Comparison of ENCODE assay signal across 26 mouse cellular contexts in the genomic region with DNA sequence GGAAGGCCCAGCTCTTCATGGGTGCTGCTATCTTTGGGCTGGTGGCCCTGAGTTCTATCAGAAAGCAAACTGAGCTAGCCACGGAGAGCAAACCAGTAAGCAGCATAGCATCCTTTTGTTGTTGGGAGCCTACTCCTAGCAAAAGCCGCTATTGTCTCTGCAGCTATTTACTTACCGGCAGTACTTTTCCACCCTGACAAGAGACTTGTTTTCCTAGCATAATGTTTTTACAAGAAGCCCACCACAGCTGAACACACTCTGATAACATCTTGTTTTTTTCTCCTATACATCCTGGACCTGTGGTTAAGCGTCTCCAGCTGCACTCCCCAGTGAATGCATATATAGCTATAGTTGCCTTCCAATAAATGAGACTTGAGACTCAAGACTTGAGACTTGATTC. TPM values are rescaled to one million over a fixed set of nuclear protein-coding genes. Genes with fewer than 3 reads are reported as not detected.
A peak's percentile ranks its signal among the peaks of the same experiment; 100 is the strongest.
DNase-seq lines count a peak whose midpoint lies in the region; ATAC-seq and TF ChIP-seq lines count a peak whose summit lies in the region.
"Had no signal": no experiment of that assay in that cellular context is flagged by ENCODE, and none has a peak within 500 bp of the region (broad histone marks: within the 10 kb centered on the region; RNA-seq: fewer than 3 reads in every experiment).

No protein-coding gene starts in this region.

- H3K9me3 ChIP-seq in heart, embryonic 12.5 days (replicated peaks) = no peaks in the 10 kb centered on the region
- H3K9me3 ChIP-seq: embryonic facial prominence, embryonic 13.5 days; embryonic facial prominence, embryonic 15.5 days; forebrain, embryonic 10.5 days; forebrain, embryonic 12.5 days had no signal

- TF ChIP-seq CTCF in thymus, adult 2 months (IDR thresholded peaks at IDR 0.05; ENCODE audit: borderline replicate concordance, control insufficient read depth, extremely low read depth, insufficient read depth, low read length, poor library complexity) = no peak

- H3K4me2 ChIP-seq in heart, embryonic 12.5 days = no peak overlapping the region
- H3K4me2 ChIP-seq: embryonic facial prominence, embryonic 13.5 days; embryonic facial prominence, embryonic 15.5 days; forebrain, embryonic 12.5 days had no signal

- H3K4me3 ChIP-seq in thymus, adult 2 months (ENCODE audit: control insufficient read depth, insufficient read depth, low read length) = no peak overlapping the region
- no peak overlapping the region for H3K4me3 ChIP-seq in heart, embryonic 12.5 days
- H3K4me3 ChIP-seq: embryonic facial prominence, embryonic 13.5 days; embryonic facial prominence, embryonic 15.5 days; erythroblast, embryonic 14.5 days; forebrain, embryonic 10.5 days; forebrain, embryonic 12.5 days had no signal

- peaks cover 34% of the 10 kb centered on the region for H3K4me1 ChIP-seq in thymus, adult 2 months (replicated peaks; ENCODE audit: control insufficient read depth, insufficient read depth, low read length)
- 0 out of 2 replicates have a peak, but pooled peaks cover 2% of the 10 kb centered on the region for H3K4me1 ChIP-seq in heart, embryonic 12.5 days (replicated peaks)
- H3K4me1 ChIP-seq: embryonic facial prominence, embryonic 15.5 days had no signal

- intact Hi-C loops in gastrocnemius, postnatal 14 days (cut with DNase I; ENCODE audit: low total_unique reads) = no loop called here

- H3K27me3 ChIP-seq in thymus, adult 2 months (ENCODE audit: control insufficient read depth, insufficient read depth, low read length) = no peaks in the 10 kb centered on the region
- H3K27me3 ChIP-seq in heart, embryonic 12.5 days (replicated peaks) = no peaks in the 10 kb centered on the region; the same call in 1 of the 2 replicates
- H3K27me3 ChIP-seq: embryonic facial prominence, embryonic 15.5 days had no signal

- H3K36me3 ChIP-seq in thymus, adult 2 months (ENCODE audit: control insufficient read depth, insufficient read depth, low read length) = no peaks in the 10 kb centered on the region
- no peaks in the 10 kb centered on the region for H3K36me3 ChIP-seq in heart, embryonic 12.5 days
- H3K36me3 ChIP-seq: embryonic facial prominence, embryonic 13.5 days; embryonic facial prominence, embryonic 15.5 days; forebrain, embryonic 10.5 days; forebrain, embryonic 12.5 days had no signal

- TF ChIP-seq POLR2A in thymus, adult 2 months (IDR thresholded peaks at IDR 0.05; ENCODE audit: control insufficient read depth, extremely low read depth, insufficient read depth, low read length, poor library complexity) = no peak

- no peak for ATAC-seq in heart, embryonic 12.5 days (ENCODE audit: insufficient number of reproducible peaks, low FRiP score)
- ATAC-seq: forebrain, embryonic 14.5 days; forebrain, embryonic 16.5 days; Patski had no signal

- WGBS in thymus, adult 2 months = 6% methylated on average over 4 of the region's 4 CpGs
- WGBS in heart, embryonic 12.5 days = 42% methylated on average over 4 of the region's 4 CpGs

- DNase-seq in T-cell, adult 2 months (ENCODE audit: low spot score) = peak; percentile 27
- DNase-seq in thymus, adult 2 months = peak; percentile 39
- peak; percentile 38 to 39 for DNase-seq in thymus, postnatal 10 days (ENCODE audit: low spot score in 2 of 2)
- peak; percentile 50 for DNase-seq in thymus, postnatal 25 days
- no peak for DNase-seq in gastrocnemius, postnatal 14 days
- DNase-seq in kidney, postnatal 4 days = no peak
- no peak for DNase-seq in lung, postnatal 10 days
- DNase-seq: adrenal gland, adult 2 months; adrenal gland, postnatal 10 days; adrenal gland, postnatal 25 days; cerebellum, adult 11 months; cerebellum, adult 18-20 months; cerebellum, adult 8-10 months; cerebellum, adult 9-11 months; cerebellum, postnatal 14 days; cerebellum, postnatal 36 days; embryo, embryonic 11 days had no signal

- H3K9ac ChIP-seq in heart, embryonic 12.5 days = no peak overlapping the region
- H3K9ac ChIP-seq: embryonic facial prominence, embryonic 13.5 days; embryonic facial prominence, embryonic 15.5 days; forebrain, embryonic 12.5 days had no signal

- peak overlapping the region; percentile 97 for H3K27ac ChIP-seq in thymus, adult 2 months (ENCODE audit: control insufficient read depth, insufficient read depth, low read length)
- H3K27ac ChIP-seq in heart, embryonic 12.5 days (ENCODE audit: poor library complexity, severe bottlenecking) = no peak overlapping the region
- H3K27ac ChIP-seq: embryonic facial prominence, embryonic 13.5 days; embryonic facial prominence, embryonic 15.5 days; forebrain, embryonic 10.5 days; forebrain, embryonic 12.5 days had no signal

RNA-seq across cellular contexts. Expression of a gene that starts 5.6 kb away (rescaled TPM):
- polyA plus RNA-seq in thymus, adult 2 months (2012; rRNA removed) = 7.6 and 9.1 TPM in 2 replicates
- total RNA-seq in gastrocnemius, postnatal 14 days (2021) = 1 to 10 TPM in 1 of 2 experiments, under 1 TPM in 1; 0.80 to 1.1 TPM
- 18.8 and 19.2 TPM in 2 replicates for polyA plus RNA-seq in heart, embryonic 12.5 days (2016; fragmentation: Nextera tagmentation; extraction: Ambion mirVana)

RNA-seq across cellular contexts. Expression of a gene that starts 55.4 kb away (rescaled TPM):
- 48.9 and 50.5 TPM in 2 replicates for polyA plus RNA-seq in thymus, adult 2 months (2012; rRNA removed)
- 1 to 10 TPM in 1 of 2 experiments, under 1 TPM in 1; 1.00 to 1.1 TPM for total RNA-seq in gastrocnemius, postnatal 14 days (2021)
- 0.42 and 0.72 TPM in 2 replicates for polyA plus RNA-seq in heart, embryonic 12.5 days (2016; fragmentation: Nextera tagmentation; extraction: Ambion mirVana)
- polyA plus RNA-seq: Patski had no signal

Comparison
In these comparisons a context has a peak if more than half of its experiments do, and no peak if none do; other contexts are left out.
1. DNase-seq: peak in T-cell, adult 2 months (single experiment), thymus, adult 2 months (single experiment), thymus, postnatal 10 days (2 of 2) and thymus, postnatal 25 days (single experiment); none in gastrocnemius, postnatal 14 days (single experiment), kidney, postnatal 4 days (0 of 2) and lung, postnatal 10 days (single experiment).
2. RNA of a gene that starts 55.4 kb away (polyA plus RNA-seq): 48.9 to 50.5 TPM in thymus, adult 2 months; 0.42 to 0.72 TPM in heart, embryonic 12.5 days; every median in the first group is over 10 times any median in the second.